7 mouse cellular contexts compared by ENCODE assay signal in the genomic region with DNA sequence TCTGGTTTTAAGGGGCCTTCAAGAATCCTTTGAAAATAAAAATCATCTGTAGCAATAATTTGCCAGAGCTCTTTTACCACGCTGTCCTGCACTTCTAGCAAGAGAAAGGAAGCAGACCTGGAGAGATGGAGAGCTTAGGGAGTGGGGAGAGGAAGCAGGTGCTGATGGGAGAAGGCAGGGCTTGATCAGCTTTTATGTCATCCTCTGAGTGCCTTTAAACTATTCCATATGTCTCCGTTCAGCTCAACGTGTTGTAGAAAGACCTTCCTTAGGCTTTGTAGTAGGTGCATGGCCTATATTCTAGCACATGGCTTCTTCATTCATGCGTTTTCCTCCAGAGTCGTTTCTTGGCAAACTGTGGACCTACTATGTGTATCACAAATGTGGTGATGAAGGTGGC.
"Had no signal": no experiment of that assay in that cellular context is flagged by ENCODE, and none has a peak within 500 bp of the region (broad histone marks: within the 10 kb centered on the region; RNA-seq: fewer than 3 reads in every experiment).

No protein-coding gene starts in this region.

- DNase-seq: lung, adult 2 months; lung, postnatal 14 days; lung, postnatal 36 days; right cerebral cortex, postnatal 14 days; thymus, adult 2 months; thymus, postnatal 14 days; thymus, postnatal 36 days had no signal
